Mouse (Mus musculus) brown adipose tissue, adult 24 weeks (tissue): ENCODE results near the gene Bnc2. TPM values are rescaled to one million over a fixed set of nuclear protein-coding genes. Genes with fewer than 3 reads are reported as not detected.

Experiments
- H3K27ac ChIP-seq: fragments of 200-500 bp; replicated peaks from 2 replicates; pipeline ENCODE4 v1.5.1; 2012; ENCODE audit warnings: low read depth, mild to moderate bottlenecking, low read length
- H3K4me1 ChIP-seq: fragments of 200-500 bp; 2 replicates; pipeline ENCODE4 v1.6.1; 2012; ENCODE audit warnings: low read length, mixed read lengths; ENCODE audit not compliant: control insufficient read depth, insufficient read depth, insufficient read length
- H3K4me3 ChIP-seq: fragments of 200-500 bp; 2 replicates; pipeline ENCODE4 v1.5.1; 2012; ENCODE audit warnings: low read depth, mild to moderate bottlenecking, low read length, moderate library complexity; ENCODE audit not compliant: insufficient read depth
- polyA plus RNA-seq: library from polyadenylated mRNA; stranded (reverse); fragments of >200 nt; gene quantifications from 2 replicates; pipeline ENCODE4 v1.2.4, GENCODE M21; 2012; ENCODE audit not compliant: missing spikeins, insufficient read depth, insufficient read length

The Bnc2 gene
- polyA plus RNA-seq, 1 experiment, result 2.2 TPM

DNA sequence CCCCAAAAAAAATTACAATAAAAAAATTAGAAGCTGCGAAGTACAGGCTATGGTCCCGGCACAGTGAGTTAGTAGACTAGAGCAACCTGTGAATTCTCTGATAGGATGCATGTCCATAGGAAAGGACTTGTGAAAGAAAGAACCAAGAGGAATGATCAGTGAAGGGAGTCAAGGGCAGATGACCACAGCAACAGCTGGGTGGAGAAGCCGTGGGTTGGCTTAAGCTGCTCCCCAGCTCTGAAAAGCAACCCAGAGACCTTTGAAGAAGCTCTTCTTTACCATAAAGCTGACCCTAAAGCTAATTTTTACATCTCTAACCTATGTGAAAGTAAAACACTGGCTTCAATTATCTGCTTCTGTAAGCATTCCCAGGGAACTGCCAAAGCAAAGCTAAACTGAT lies 222.4 kb downstream of the Bnc2 start:
- H3K27ac ChIP-seq, result no peak overlapping the region

DNA sequence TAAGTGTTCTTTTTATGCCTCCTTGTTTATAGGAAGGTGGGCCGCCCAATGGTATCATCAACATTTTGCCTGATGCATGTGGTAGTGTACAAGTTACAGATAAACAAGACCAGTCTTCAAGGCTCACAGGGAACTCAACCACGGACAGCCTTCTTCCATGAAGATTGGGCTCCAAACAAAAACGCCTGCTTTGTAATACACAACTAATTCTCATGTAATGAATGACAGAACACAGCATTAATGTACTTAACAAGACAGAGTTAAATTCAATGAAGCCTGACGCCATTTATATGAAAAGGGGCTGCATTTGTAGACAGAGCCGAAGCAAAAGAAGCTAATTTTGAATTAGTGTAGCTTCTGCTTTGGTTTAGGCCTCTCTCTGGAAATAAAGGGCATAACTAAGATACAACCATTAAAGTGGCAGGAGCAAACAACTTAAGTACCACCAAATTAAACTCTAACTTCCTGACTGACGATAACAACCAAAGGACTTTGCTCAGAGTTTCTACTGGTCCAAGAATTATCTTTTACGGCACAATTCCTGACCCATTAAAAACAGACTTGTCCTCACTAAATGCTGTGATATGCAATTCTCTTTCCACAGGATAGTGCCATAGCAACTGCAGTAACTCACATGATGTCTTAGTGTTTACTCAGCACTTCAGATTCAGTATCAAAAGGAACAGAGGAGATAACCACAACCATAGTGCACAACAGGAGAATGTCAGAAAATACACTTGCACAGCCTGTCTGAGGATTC lies 225.6 kb downstream of the Bnc2 start:
- Histone ChIP-seq H3K4me1 (no peaks in the 10 kb centered on the region), H3K27ac (no peak overlapping the region), H3K4me3 (no peak overlapping the region)

More for the DNA sequence above, 222.4 kb downstream of the Bnc2 start:
- Histone ChIP-seq H3K4me1 (no peaks in the 10 kb centered on the region), H3K4me3 (no peak overlapping the region)

DNA sequence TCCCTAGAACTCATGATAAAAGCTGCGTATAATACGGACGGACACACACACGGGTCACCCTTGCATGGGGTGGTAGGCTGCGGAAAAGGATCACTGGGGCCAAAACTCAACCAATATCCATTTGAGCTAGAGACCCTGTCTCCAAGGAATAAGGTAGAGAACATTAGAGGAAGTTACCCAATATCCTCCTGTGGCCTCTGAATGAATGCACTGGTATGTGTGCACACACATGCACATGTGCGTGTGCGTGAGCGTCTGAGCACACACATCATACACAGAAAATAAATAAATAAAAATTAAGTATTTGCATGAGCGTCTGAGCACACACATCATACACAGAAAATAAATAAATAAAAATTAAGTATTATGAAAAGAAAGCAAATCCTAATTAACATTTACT lies 241.8 kb downstream of the Bnc2 start:
- no peaks in the 10 kb centered on the region for H3K4me1 ChIP-seq
- no peak overlapping the region for H3K27ac ChIP-seq
- no peak overlapping the region for H3K4me3 ChIP-seq

DNA sequence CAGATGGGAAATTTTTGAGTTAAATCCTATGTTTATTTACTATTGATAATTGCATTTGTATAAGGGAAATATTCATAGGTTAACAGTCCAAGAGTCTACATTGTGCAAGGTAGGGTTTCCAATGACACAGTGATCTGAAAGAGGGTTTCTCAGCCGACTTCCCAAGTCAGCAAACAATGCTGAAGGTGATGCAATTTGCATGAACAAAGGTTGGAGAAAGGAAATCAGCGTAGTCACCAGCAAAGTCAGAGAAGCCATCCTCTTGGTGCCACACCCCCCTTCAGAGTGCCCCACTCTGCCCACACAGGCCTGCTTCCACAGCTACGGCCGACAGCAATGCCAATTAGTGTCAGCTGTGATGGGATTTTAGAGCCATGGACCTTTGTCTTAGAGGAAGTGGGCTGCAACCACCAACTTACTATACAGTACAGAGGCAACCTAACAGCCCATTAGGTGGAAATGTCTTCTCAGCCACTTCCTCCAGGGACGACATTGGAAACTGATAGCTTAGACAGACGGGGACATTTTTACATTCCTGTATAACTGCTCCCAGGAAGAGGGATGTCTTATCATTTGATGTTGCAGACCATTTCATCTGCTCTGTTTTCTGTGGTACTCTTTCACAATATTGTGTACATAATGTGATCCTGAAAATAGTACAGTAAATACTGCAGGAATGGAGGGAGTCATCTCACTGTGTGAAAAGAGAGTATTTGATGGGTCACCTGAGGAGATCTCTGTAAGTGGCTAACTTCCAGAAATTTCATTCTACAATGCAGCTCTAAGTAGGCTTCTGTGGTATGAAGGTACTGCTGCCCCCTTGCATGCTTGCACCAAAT lies 243.2 kb downstream of the Bnc2 start:
- Histone ChIP-seq H3K4me3 (no peak overlapping the region), H3K4me1 (no peaks in the 10 kb centered on the region), H3K27ac (no peak overlapping the region)

DNA sequence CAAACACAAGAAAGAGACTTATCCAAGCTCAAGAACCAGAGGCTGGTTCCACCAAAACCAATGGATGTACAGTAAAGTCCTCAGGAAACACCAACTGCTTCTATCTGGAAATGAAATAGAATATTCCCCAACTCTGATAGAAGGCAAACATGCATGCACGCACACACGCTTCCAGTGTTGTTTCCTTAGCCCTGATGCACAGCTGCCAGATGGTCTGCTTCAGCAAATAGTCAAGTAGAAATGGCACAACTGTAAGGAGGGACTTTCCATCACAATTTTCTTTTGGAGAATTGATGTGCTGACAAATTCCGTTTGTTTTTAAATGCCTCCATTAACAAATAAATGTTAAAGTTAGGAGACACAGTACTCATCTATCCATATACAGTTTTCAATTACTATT lies 247.1 kb downstream of the Bnc2 start:
- H3K27ac ChIP-seq, result no peak overlapping the region
- H3K4me1 ChIP-seq, result no peaks in the 10 kb centered on the region
- H3K4me3 ChIP-seq, result no peak overlapping the region

DNA sequence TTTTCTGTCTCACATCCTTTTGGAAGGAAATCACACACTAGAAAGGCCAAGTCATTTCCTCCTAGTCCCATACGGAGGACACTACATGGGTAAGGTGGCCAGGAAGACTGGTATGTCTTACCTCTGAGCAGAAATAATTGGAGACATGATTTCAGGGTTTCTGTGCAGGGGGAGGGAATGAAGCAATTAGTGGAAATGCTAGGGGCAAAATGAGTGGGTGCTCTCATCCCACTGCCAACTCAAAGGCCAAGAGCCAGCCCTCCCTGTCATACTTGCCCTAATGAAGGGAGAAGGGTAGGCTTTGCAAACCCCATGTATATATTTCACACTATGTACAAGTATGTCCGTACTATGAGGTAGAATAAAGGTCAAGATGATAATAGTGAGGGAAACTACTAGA lies 263.6 kb downstream of the Bnc2 start:
- Histone ChIP-seq H3K27ac (no peak overlapping the region), H3K4me1 (no peaks in the 10 kb centered on the region), H3K4me3 (no peak overlapping the region)

DNA sequence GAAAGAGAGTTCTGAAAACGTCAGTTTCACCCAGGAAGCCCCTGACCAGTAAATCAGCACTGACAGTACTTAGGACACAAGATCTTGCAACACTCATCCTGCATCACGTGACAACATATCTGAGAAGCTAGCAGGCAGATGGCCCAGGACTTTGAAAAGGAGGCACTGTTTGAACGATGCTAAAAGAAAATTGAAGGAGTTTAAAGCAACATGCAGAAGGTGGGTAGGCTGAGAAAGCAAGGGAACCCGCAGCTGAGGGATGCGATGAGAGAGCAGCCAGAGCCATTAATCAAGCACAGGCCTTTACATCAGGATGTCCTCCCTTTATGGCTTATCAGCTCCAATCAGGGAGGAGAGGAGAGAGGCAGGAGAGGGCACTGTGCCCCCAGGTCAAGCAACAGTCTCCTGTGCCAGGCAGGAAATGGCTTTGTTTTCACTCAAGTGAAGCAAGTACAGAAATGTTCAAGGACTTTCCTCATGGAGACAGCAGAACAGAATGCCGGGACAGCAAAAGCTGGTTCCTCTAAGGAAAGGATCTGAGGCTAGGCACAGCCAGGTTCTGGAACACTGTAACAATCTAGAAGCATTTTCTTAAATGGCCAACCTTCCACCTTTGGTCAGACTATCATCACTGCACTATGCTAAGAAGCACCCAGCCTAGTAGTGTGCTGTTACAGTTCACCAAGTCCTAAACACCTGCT lies 267.6 kb downstream of the Bnc2 start:
- no peak overlapping the region for H3K27ac ChIP-seq

DNA sequence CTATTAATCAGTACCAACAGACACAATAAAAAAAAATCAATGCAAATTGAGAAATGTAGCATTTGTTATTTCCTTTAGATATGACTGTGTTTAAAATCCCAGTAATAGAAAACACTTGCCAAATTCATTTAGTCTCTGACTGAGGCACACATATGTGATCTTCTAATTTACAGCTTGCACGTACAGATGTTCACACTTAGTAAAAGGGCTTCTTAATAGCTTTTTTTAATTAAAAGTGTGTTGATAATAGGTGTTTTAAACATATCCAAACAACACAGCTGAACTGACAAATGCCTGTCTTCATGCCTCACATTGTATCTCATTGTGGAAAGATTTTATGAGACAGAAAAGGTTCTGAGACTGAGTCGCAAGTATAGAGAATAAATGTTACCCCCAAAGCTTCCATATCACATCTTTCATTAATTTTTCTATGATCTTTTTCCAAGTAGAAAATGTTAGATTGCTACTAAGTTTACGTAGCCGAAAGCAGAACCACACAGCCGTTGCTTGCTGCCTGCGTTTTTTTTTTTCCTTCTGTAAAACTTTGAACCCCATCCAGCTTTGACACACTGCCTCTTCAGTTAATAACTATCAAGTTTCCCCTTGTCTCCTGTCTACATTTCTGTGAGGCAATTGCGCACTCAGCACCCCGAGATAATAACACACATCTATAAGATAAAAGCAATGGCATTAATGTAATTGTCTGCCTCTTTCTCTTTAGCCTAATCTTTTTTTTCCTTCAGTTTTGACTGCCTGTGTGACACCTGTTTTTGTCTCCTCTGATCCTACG lies 271.5 kb downstream of the Bnc2 start:
- no peak overlapping the region for H3K4me3 ChIP-seq
- H3K27ac ChIP-seq, result no peak overlapping the region
- H3K4me1 ChIP-seq, result no peaks in the 10 kb centered on the region

More for the DNA sequence above, 267.6 kb downstream of the Bnc2 start:
- H3K4me3 ChIP-seq, result no peak overlapping the region
- no peaks in the 10 kb centered on the region for H3K4me1 ChIP-seq

DNA sequence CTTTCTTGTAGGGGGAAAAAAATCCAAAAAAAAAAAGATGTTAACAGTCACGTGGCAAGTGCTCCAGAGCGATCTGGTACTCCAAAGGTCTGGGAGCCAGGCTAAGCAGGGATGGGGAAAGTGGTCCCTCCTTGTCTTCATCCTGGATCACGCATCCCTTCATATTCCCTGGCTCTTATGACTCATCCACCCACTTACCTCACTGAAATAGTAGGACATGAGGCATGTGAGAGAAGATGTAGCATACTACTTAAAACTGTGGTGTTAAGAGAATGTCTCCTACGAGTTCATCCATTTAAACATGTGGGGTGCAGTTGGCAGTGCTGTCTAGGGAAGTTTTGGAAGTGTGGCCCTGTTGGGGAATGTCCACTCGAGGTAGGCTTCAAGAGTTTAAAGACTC lies 286.1 kb downstream of the Bnc2 start:
- no peaks in the 10 kb centered on the region for H3K4me1 ChIP-seq
- no peak overlapping the region for H3K27ac ChIP-seq
- H3K4me3 ChIP-seq, result no peak overlapping the region

DNA sequence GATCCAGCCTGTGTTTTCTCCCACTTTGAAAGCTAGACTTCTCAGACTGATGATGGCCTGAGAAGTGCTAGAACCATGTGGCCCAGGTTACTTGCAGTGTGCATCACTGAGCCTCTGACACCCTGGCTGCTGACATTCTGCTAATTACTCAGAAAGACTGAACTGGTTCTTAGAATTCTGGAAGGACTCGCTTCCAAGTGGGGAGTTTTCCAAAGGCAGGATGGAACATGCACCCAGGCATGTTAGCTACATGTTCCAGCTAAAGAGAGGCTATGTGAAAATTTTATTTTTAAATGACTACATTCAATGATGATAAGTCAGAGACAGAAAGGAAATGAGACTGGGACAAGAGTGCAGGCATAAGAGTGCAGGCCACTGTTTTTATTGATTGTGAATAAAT lies 289.9 kb downstream of the Bnc2 start:
- H3K27ac ChIP-seq, result no peak overlapping the region
- no peak overlapping the region for H3K4me3 ChIP-seq
- H3K4me1 ChIP-seq, result no peaks in the 10 kb centered on the region

DNA sequence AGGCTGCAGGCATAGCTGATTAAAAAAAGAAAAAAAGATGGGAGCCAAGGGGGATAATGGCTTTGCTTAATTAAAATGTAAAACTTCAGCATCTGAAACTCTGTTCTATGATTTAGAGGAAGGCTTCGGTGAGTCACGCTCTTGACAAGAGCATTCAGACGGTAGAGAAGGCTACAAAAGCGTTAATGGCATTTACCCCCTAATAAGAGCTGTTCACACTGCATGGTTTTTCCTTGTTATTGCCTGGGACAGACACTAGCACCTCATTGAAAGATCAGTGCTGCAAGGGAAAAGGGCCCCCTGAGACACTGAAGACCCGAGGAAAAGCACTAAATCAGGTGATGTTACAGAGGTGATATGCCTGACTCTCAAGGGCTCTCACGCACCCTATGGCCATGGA lies 295.8 kb downstream of the Bnc2 start:
- H3K27ac ChIP-seq, result no peak overlapping the region
- H3K4me3 ChIP-seq, result no peak overlapping the region
- no peaks in the 10 kb centered on the region for H3K4me1 ChIP-seq

DNA sequence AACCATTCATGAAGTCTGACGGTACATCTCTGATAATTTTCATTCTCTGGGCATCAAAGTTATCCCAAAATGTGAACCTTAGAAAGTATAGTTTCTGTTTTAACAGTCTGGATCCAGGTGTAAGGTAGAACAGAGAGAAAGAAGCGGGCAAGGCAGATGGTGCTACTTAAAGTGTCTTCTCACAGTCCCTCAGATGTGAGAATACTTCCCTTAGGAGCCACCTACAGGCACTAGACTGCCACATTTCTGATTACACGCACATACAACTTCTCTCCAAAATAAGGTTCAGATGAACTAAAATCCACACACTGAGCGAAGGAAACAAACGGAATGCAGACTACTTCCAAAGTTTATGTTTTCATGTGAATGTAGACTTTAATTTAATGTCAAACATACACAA lies 297.6 kb downstream of the Bnc2 start:
- Histone ChIP-seq H3K4me1 (no peaks in the 10 kb centered on the region), H3K4me3 (no peak overlapping the region), H3K27ac (no peak overlapping the region)

DNA sequence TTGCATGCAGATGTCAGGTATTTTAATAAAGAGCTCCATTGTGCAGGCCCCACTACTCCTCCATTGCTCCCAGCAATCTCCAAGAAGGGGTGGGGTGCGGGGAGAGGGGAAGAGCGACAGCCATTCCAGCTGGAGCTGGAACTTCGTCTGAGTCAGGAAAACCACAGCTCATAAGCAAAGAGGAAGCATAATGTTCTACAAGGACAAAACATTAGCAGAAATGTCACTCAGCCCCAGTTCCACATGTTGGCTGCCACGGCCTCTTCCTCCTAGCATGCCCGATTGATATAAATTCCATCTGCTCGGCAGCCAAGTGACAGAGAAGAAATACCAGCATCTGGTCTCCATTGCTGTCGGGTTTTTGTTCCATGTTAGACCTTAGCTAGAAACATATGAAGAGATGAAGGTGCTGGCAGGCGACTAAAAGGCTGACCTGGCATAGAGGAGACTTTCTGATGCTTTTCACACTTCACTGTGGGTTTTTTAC lies 312.7 kb downstream of the Bnc2 start:
- H3K4me1 ChIP-seq, result no peaks in the 10 kb centered on the region; the same call in 1 of the 2 replicates
- no peak overlapping the region; the same call in 1 of the 2 replicates for H3K27ac ChIP-seq
- no peak overlapping the region for H3K4me3 ChIP-seq

DNA sequence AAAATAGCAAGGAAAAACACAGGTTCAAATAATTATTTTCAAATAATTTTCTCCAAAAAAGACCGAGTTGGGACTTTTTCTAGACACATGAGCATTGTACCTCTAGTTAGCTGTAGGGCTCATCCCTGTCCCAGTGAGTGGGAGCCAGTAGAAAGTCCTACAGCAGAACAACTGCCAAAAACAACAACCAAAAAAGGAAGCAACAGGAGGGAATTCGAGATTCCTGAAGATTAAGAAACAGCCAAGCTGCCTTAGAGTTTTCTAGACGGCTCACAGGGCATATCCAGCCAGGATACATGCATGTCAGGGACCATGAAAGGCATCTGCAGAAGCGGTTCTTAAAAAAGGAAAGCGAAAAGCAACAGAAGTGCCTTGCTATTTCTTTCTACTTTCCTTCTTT lies 313.9 kb downstream of the Bnc2 start:
- no peak overlapping the region for H3K4me3 ChIP-seq
- no peak overlapping the region for H3K27ac ChIP-seq
- H3K4me1 ChIP-seq, result no peaks in the 10 kb centered on the region; the same call in 1 of the 2 replicates
